Mouse (Mus musculus): Measurements from ENCODE around the gene Babam2. TPM values are rescaled to one million over a fixed set of nuclear protein-coding genes. Genes with fewer than 3 reads are reported as not detected.

Gene Babam2
- total RNA-seq, 1 experiment: 33.9 TPM

DNA sequence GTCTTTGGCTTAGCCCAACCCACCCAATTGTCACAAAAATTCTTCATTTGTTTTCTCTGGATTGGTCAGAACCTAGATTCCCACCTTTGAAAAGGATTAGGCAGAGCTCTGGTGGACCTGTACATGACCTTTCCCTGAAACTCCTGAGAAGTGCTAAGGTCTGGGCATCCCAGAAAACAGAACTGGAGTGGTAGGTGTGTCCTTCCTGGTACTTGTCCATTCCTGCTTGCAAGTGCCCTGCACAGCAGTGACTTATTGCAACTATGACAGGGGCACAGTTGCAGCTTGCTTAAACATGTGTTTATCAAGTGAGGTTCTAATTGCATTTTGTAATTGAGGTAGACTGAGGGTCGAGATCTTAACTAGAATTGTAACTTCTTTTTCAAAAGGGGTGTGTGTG is 234.2 kb downstream of the Babam2 start:
- Histone ChIP-seq H3K9me3 (ENCODE audit: control insufficient read depth, insufficient read depth, low read depth, low read length) (no peaks in the 10 kb centered on the region), H3K4me1 (ENCODE audit: control insufficient read depth in 2 of 2, insufficient read depth in 2 of 2, low read length in 2 of 2, poor library complexity in 1 of 2) (no peaks in the 10 kb centered on the region), H3K36me3 (ENCODE audit: control insufficient read depth, insufficient read depth, low read length, poor library complexity, severe bottlenecking) (no peaks in the 10 kb centered on the region), H3K4me3 (ENCODE audit: insufficient read depth in 1 of 2, low read depth in 1 of 2, low read length in 2 of 2, poor library complexity in 1 of 2, severe bottlenecking in 1 of 2) (no peak overlapping the region), H3K27ac (ENCODE audit: insufficient read depth, low read depth, low read length, poor library complexity, severe bottlenecking) (no peak overlapping the region), H3K9ac (ENCODE audit: insufficient read depth, low read depth, low read length, poor library complexity, severe bottlenecking) (no peak overlapping the region)
- in situ Hi-C loops (cut with MboI; ENCODE audit: low sequenced_read_pairs in 2 of 2, unreplicated experiment in 2 of 2): no loop called here
- TF ChIP-seq MAFK (IDR thresholded peaks at IDR 0.05; ENCODE audit: insufficient read depth, low read depth, low read length): no peak
- no peak for TF ChIP-seq CHD2 (IDR thresholded peaks at IDR 0.05; ENCODE audit: low read depth, low read length)
- TF ChIP-seq HCFC1 (IDR thresholded peaks at IDR 0.05; ENCODE audit: borderline replicate concordance, insufficient read depth, low read length): no peak
- no peak for TF ChIP-seq ZNF384 (IDR thresholded peaks at IDR 0.05; ENCODE audit: low read depth, low read length)
- no peak for TF ChIP-seq ZC3H11A (IDR thresholded peaks at IDR 0.05; ENCODE audit: borderline replicate concordance, low read depth, low read length)
- no peak for DNase-seq (ENCODE audit: low read depth, low spot score)

GRCm38 (mm10) chr5:31933296-31933695 is 235.8 kb downstream of the Babam2 start:
- H3K9ac ChIP-seq (ENCODE audit: insufficient read depth, low read depth, low read length, poor library complexity, severe bottlenecking): no peak overlapping the region
- DNase-seq (ENCODE audit: low read depth, low spot score): no peak

DNA sequence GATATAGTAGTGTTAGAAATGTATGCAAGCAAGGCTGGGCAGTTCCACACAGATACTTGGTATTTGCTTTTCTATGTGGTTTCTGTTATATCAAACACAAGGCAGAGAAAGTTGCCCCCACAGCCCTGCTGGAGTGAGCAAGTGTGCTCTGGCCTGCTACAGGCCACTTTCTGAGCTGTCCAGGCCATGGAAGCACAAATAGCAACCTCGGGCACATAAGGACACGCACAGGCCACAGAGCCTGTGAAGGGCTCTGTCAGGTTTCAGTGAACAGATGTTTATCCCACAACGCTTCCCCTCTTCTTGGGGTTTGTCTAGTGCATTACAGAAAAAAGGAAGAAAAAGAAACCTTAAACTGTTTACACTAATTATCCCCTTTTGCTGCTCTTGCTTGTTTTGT is 236.9 kb downstream of the Babam2 start:
- in situ Hi-C loops (cut with MboI; ENCODE audit: low sequenced_read_pairs in 2 of 2, unreplicated experiment in 2 of 2): no loop called here
- TF ChIP-seq HCFC1 (IDR thresholded peaks at IDR 0.05; ENCODE audit: borderline replicate concordance, insufficient read depth, low read length) (no peak), MAFK (IDR thresholded peaks at IDR 0.05; ENCODE audit: insufficient read depth, low read depth, low read length) (no peak), ZNF384 (IDR thresholded peaks at IDR 0.05; ENCODE audit: low read depth, low read length) (no peak), ZC3H11A (IDR thresholded peaks at IDR 0.05; ENCODE audit: borderline replicate concordance, low read depth, low read length) (no peak), CHD2 (IDR thresholded peaks at IDR 0.05; ENCODE audit: low read depth, low read length) (no peak)
- no peaks in the 10 kb centered on the region for H3K4me1 ChIP-seq (ENCODE audit: control insufficient read depth in 2 of 2, insufficient read depth in 2 of 2, low read length in 2 of 2, poor library complexity in 1 of 2)
- no peaks in the 10 kb centered on the region for H3K36me3 ChIP-seq (ENCODE audit: control insufficient read depth, insufficient read depth, low read length, poor library complexity, severe bottlenecking)
- no peak overlapping the region for H3K27ac ChIP-seq (ENCODE audit: insufficient read depth, low read depth, low read length, poor library complexity, severe bottlenecking)
- no peak for DNase-seq (ENCODE audit: low read depth, low spot score)
- no peaks in the 10 kb centered on the region for H3K9me3 ChIP-seq (ENCODE audit: control insufficient read depth, insufficient read depth, low read depth, low read length)
- no peak overlapping the region for H3K9ac ChIP-seq (ENCODE audit: insufficient read depth, low read depth, low read length, poor library complexity, severe bottlenecking)
- no peak overlapping the region for H3K4me3 ChIP-seq (ENCODE audit: insufficient read depth in 1 of 2, low read depth in 1 of 2, low read length in 2 of 2, poor library complexity in 1 of 2, severe bottlenecking in 1 of 2)

More at GRCm38 (mm10) chr5:31933296-31933695, 235.8 kb downstream of the Babam2 start:
- Histone ChIP-seq H3K36me3 (ENCODE audit: control insufficient read depth, insufficient read depth, low read length, poor library complexity, severe bottlenecking) (no peaks in the 10 kb centered on the region), H3K4me3 (ENCODE audit: insufficient read depth in 1 of 2, low read depth in 1 of 2, low read length in 2 of 2, poor library complexity in 1 of 2, severe bottlenecking in 1 of 2) (no peak overlapping the region), H3K4me1 (ENCODE audit: control insufficient read depth in 2 of 2, insufficient read depth in 2 of 2, low read length in 2 of 2, poor library complexity in 1 of 2) (no peaks in the 10 kb centered on the region), H3K27ac (ENCODE audit: insufficient read depth, low read depth, low read length, poor library complexity, severe bottlenecking) (no peak overlapping the region), H3K9me3 (ENCODE audit: control insufficient read depth, insufficient read depth, low read depth, low read length) (no peaks in the 10 kb centered on the region)
- TF ChIP-seq MAFK (IDR thresholded peaks at IDR 0.05; ENCODE audit: insufficient read depth, low read depth, low read length) (no peak), ZNF384 (IDR thresholded peaks at IDR 0.05; ENCODE audit: low read depth, low read length) (no peak), HCFC1 (IDR thresholded peaks at IDR 0.05; ENCODE audit: borderline replicate concordance, insufficient read depth, low read length) (no peak), ZC3H11A (IDR thresholded peaks at IDR 0.05; ENCODE audit: borderline replicate concordance, low read depth, low read length) (no peak), CHD2 (IDR thresholded peaks at IDR 0.05; ENCODE audit: low read depth, low read length) (no peak)
- in situ Hi-C loops (cut with MboI; ENCODE audit: low sequenced_read_pairs in 2 of 2, unreplicated experiment in 2 of 2): no loop called here

DNA sequence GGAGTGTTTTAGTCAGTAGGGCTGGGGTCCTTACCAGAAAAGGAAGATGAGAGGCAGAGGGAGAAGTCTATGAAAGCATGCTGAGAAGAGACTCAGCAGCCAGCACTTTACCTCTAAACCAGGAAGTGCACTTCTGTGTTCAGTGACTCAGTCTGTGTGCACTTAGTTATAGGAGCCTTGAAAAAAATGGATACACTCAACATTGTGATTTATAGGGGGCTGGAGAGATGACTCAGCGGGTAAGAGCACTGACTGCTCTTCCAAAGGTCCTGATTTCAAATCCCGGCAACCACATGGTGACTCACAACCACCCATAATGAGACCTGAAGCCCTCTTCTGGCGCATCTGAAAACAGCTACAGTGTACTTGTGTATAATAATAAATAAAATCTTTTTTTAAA is 238.5 kb downstream of the Babam2 start:
- Histone ChIP-seq H3K4me3 (ENCODE audit: insufficient read depth in 1 of 2, low read depth in 1 of 2, low read length in 2 of 2, poor library complexity in 1 of 2, severe bottlenecking in 1 of 2) (no peak overlapping the region), H3K36me3 (ENCODE audit: control insufficient read depth, insufficient read depth, low read length, poor library complexity, severe bottlenecking) (no peaks in the 10 kb centered on the region), H3K9me3 (ENCODE audit: control insufficient read depth, insufficient read depth, low read depth, low read length) (no peaks in the 10 kb centered on the region), H3K4me1 (ENCODE audit: control insufficient read depth in 2 of 2, insufficient read depth in 2 of 2, low read length in 2 of 2, poor library complexity in 1 of 2) (no peaks in the 10 kb centered on the region), H3K9ac (ENCODE audit: insufficient read depth, low read depth, low read length, poor library complexity, severe bottlenecking) (no peak overlapping the region), H3K27ac (ENCODE audit: insufficient read depth, low read depth, low read length, poor library complexity, severe bottlenecking) (no peak overlapping the region)
- TF ChIP-seq MAFK (IDR thresholded peaks at IDR 0.05; ENCODE audit: insufficient read depth, low read depth, low read length) (no peak), ZC3H11A (IDR thresholded peaks at IDR 0.05; ENCODE audit: borderline replicate concordance, low read depth, low read length) (no peak), ZNF384 (IDR thresholded peaks at IDR 0.05; ENCODE audit: low read depth, low read length) (no peak), CHD2 (IDR thresholded peaks at IDR 0.05; ENCODE audit: low read depth, low read length) (no peak), HCFC1 (IDR thresholded peaks at IDR 0.05; ENCODE audit: borderline replicate concordance, insufficient read depth, low read length) (no peak)
- no peak for DNase-seq (ENCODE audit: low read depth, low spot score)
- in situ Hi-C loops (cut with MboI; ENCODE audit: low sequenced_read_pairs in 2 of 2, unreplicated experiment in 2 of 2): no loop called here

DNA sequence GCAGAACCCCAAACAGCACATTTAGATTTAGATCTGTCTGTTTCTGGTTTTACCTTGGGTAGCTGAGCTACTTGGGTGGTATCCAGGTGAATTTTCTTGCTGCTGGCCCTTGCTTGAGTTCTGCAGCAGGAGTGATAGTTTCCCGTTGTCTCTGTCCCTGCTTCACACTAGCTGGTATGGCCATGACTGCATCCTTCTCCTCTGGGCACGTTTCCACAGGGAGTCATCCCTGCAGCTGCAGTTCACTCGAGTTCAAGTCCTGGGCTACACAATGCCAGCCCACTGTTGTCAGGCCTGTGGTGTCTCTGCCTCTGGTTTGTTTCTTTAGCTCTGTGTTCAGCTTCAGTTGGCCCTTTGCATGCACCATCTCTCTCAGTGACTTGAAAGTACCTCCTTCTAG is 239.0 kb downstream of the Babam2 start:
- Histone ChIP-seq H3K9me3 (ENCODE audit: control insufficient read depth, insufficient read depth, low read depth, low read length) (no peaks in the 10 kb centered on the region), H3K9ac (ENCODE audit: insufficient read depth, low read depth, low read length, poor library complexity, severe bottlenecking) (no peak overlapping the region), H3K4me1 (ENCODE audit: control insufficient read depth in 2 of 2, insufficient read depth in 2 of 2, low read length in 2 of 2, poor library complexity in 1 of 2) (no peaks in the 10 kb centered on the region), H3K4me3 (ENCODE audit: insufficient read depth in 1 of 2, low read depth in 1 of 2, low read length in 2 of 2, poor library complexity in 1 of 2, severe bottlenecking in 1 of 2) (no peak overlapping the region), H3K36me3 (ENCODE audit: control insufficient read depth, insufficient read depth, low read length, poor library complexity, severe bottlenecking) (no peaks in the 10 kb centered on the region), H3K27ac (ENCODE audit: insufficient read depth, low read depth, low read length, poor library complexity, severe bottlenecking) (no peak overlapping the region)
- in situ Hi-C loops (cut with MboI; ENCODE audit: low sequenced_read_pairs in 2 of 2, unreplicated experiment in 2 of 2): no loop called here
- DNase-seq (ENCODE audit: low read depth, low spot score): no peak
- TF ChIP-seq CHD2 (IDR thresholded peaks at IDR 0.05; ENCODE audit: low read depth, low read length) (no peak), ZNF384 (IDR thresholded peaks at IDR 0.05; ENCODE audit: low read depth, low read length) (no peak), MAFK (IDR thresholded peaks at IDR 0.05; ENCODE audit: insufficient read depth, low read depth, low read length) (no peak), ZC3H11A (IDR thresholded peaks at IDR 0.05; ENCODE audit: borderline replicate concordance, low read depth, low read length) (no peak), HCFC1 (IDR thresholded peaks at IDR 0.05; ENCODE audit: borderline replicate concordance, insufficient read depth, low read length) (no peak)

Measured in ES-E14 (cell line).